ENCODE assay signal across 10 mouse cellular contexts in the genomic region with DNA sequence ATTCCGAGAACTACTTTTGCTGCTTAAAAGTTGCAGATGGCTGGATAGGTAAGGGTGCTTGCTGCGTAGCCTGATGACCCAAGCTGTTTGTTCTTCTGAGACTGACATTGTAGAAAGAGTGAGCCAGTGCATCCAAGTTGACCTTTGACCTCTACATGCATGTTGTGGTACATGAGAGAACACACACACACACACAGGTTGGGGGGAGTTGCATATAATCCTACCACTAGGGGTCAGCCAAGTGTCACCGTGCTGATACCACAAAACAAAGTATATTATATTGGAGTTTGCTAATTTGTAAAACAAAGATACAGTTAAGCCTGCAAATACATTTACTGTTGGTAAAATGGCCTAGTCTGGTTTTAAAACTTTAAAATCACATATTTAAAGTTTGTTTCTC. TPM values are rescaled to one million over a fixed set of nuclear protein-coding genes. Genes with fewer than 3 reads are reported as not detected.
DNase-seq lines count a peak whose midpoint lies in the region; ATAC-seq lines count a peak whose summit lies in the region.
"Had no signal": no experiment of that assay in that cellular context is flagged by ENCODE, and none has a peak within 500 bp of the region (broad histone marks: within the 10 kb centered on the region; RNA-seq: fewer than 3 reads in every experiment).

No protein-coding gene starts in this region.

- H3K9ac ChIP-seq in embryonic facial prominence, embryonic 14.5 days (ENCODE audit: low read depth, low read length), result no peak overlapping the region
- H3K9ac ChIP-seq: embryonic facial prominence, embryonic 13.5 days; liver, embryonic 15.5 days had no signal

- no peaks in the 10 kb centered on the region for H3K27me3 ChIP-seq in embryonic facial prominence, embryonic 14.5 days (replicated peaks; ENCODE audit: control insufficient read depth, insufficient read depth, low read length)
- H3K27me3 ChIP-seq: embryonic facial prominence, embryonic 13.5 days; liver, embryonic 15.5 days had no signal

- no peak overlapping the region for H3K4me3 ChIP-seq in embryonic facial prominence, embryonic 14.5 days (ENCODE audit: low read depth, low read length)
- H3K4me3 ChIP-seq: embryonic facial prominence, embryonic 13.5 days; liver, embryonic 15.5 days had no signal

- H3K4me1 ChIP-seq in embryonic facial prominence, embryonic 14.5 days (ENCODE audit: control insufficient read depth, insufficient read depth, low read length), result no peaks in the 10 kb centered on the region
- H3K4me1 ChIP-seq: embryonic facial prominence, embryonic 13.5 days had no signal

- H3K27ac ChIP-seq in embryonic facial prominence, embryonic 14.5 days (replicated peaks; ENCODE audit: low read depth, low read length), result no peak overlapping the region
- H3K27ac ChIP-seq: embryonic facial prominence, embryonic 13.5 days; liver, embryonic 15.5 days had no signal

- no peak overlapping the region for H3K4me2 ChIP-seq in embryonic facial prominence, embryonic 14.5 days (ENCODE audit: low read depth, low read length)
- H3K4me2 ChIP-seq: embryonic facial prominence, embryonic 13.5 days; liver, embryonic 15.5 days had no signal

- H3K9me3 ChIP-seq in embryonic facial prominence, embryonic 14.5 days (ENCODE audit: control insufficient read depth, low read length), result no peaks in the 10 kb centered on the region
- H3K9me3 ChIP-seq: embryonic facial prominence, embryonic 13.5 days; liver, embryonic 15.5 days had no signal

- ATAC-seq in embryonic facial prominence, embryonic 14.5 days (ENCODE audit: low read depth), result no peak

- DNase-seq in heart, adult 8-10 months (ENCODE audit: low spot score), result peak; percentile 25
- DNase-seq in heart, adult 11 months, result no peak
- DNase-seq in B cell, adult 2 months, result peak; percentile 64 to 69
- DNase-seq in R1 (ENCODE audit: low read depth, low spot score), result peak; percentile 78
- peak; percentile 61 for DNase-seq in embryonic facial prominence, embryonic 14.5 days (ENCODE audit: low spot score)
- DNase-seq in kidney, postnatal 36 days, result peak; percentile 44 to 64
- DNase-seq in spleen, adult 12 weeks (ENCODE audit: low spot score), result peak; percentile 37
- DNase-seq in frontal cortex, postnatal 10 days (ENCODE audit: low spot score in 2 of 2), result no peak

- H3K36me3 ChIP-seq in embryonic facial prominence, embryonic 14.5 days (ENCODE audit: control insufficient read depth, insufficient read depth, low read length), result peaks cover 4% of the 10 kb centered on the region; the same call in 1 of the 2 replicates
- H3K36me3 ChIP-seq: liver, embryonic 15.5 days had no signal

- 73% methylated on average over 3 of the region's 3 CpGs for WGBS in embryonic facial prominence, embryonic 14.5 days

RNA-seq across cellular contexts. Expression of a gene that starts 17.0 kb away (rescaled TPM):
- 10 to 100 TPM; 32.4 to 40.6 (median 35.7) TPM for total RNA-seq in heart, adult 8-10 months (2022)
- 37.5 and 40.2 TPM in 2 replicates for polyA plus RNA-seq in embryonic facial prominence, embryonic 14.5 days (2014; fragmentation: Nextera tagmentation; extraction: Ambion mirVana)

RNA-seq across cellular contexts. Expression of a gene that starts 25.4 kb away (rescaled TPM):
- total RNA-seq in heart, adult 8-10 months (2022), result 10 to 100 TPM in 3 of 4 experiments, 1 to 10 TPM in 1; 8.9 to 12.1 (median 11.4) TPM
- polyA plus RNA-seq in embryonic facial prominence, embryonic 14.5 days (2014; fragmentation: Nextera tagmentation; extraction: Ambion mirVana), result 29.0 and 32.1 TPM in 2 replicates

RNA-seq across cellular contexts. Expression of a gene that starts 55.8 kb away (rescaled TPM):
- total RNA-seq in heart, adult 8-10 months (2022), result 1 to 10 TPM; 2.7 to 4.6 (median 3.7) TPM
- 8.6 and 9.8 TPM in 2 replicates for polyA plus RNA-seq in embryonic facial prominence, embryonic 14.5 days (2014; fragmentation: Nextera tagmentation; extraction: Ambion mirVana)

RNA-seq across cellular contexts. Expression of a gene that starts 55.9 kb away (rescaled TPM):
- total RNA-seq in heart, adult 8-10 months (2022), result 10 to 100 TPM; 30.6 to 37.0 (median 33.3) TPM
- polyA plus RNA-seq in embryonic facial prominence, embryonic 14.5 days (2014; fragmentation: Nextera tagmentation; extraction: Ambion mirVana), result 105 and 116 TPM in 2 replicates

Comparison
In these comparisons a context has a peak if more than half of its experiments do, and no peak if none do; other contexts are left out.
1. DNase-seq: peak in heart, adult 8-10 months (single experiment), B cell, adult 2 months (2 of 2), R1 (single experiment), embryonic facial prominence, embryonic 14.5 days (single experiment), kidney, postnatal 36 days (2 of 2) and spleen, adult 12 weeks (single experiment); none in heart, adult 11 months (single experiment) and frontal cortex, postnatal 10 days (0 of 2).